Mouse (Mus musculus): ENCODE results near the gene Tec.
"Not testable (repeated sequence)": the region's sequence is repeated elsewhere in the genome, so short reads cannot be mapped to it uniquely, and the experiment has no call there.

Gene Tec

GRCm38 (mm10) chr5:72818513-72819180 lies 49.6 kb downstream of the Tec start:
- DNase-seq: no peak

GRCm38 (mm10) chr5:72817523-72818091 lies 50.7 kb downstream of the Tec start:
- no peak for DNase-seq

- DNase-seq: not testable (repeated sequence)
Measured at GRCm38 (mm10) chr5:72816960-72817359, 51.3 kb downstream of the Tec start.

- no peak for DNase-seq
Measured at GRCm38 (mm10) chr5:72816491-72816890, 51.8 kb downstream of the Tec start.

- DNase-seq: no peak
Measured at GRCm38 (mm10) chr5:72816046-72816445, 52.2 kb downstream of the Tec start.

- no peak for DNase-seq
Measured at GRCm38 (mm10) chr5:72815361-72815760, 52.9 kb downstream of the Tec start.

- DNase-seq: no peak
Measured at GRCm38 (mm10) chr5:72814072-72814471, 54.2 kb downstream of the Tec start.

GRCm38 (mm10) chr5:72812908-72813307 lies 55.4 kb downstream of the Tec start:
- no peak for DNase-seq

GRCm38 (mm10) chr5:72812328-72812727 lies 56.0 kb downstream of the Tec start:
- no peak for DNase-seq

GRCm38 (mm10) chr5:72811397-72811796 lies 56.9 kb downstream of the Tec start:
- no peak for DNase-seq

GRCm38 (mm10) chr5:72810990-72811389 lies 57.3 kb downstream of the Tec start:
- DNase-seq: no peak

- no peak for DNase-seq
Measured at GRCm38 (mm10) chr5:72809480-72809879, 58.8 kb downstream of the Tec start.

- DNase-seq: no peak
Measured at GRCm38 (mm10) chr5:72808456-72809111, 59.7 kb downstream of the Tec start.

- no peak for DNase-seq
Measured at GRCm38 (mm10) chr5:72802851-72803250, 65.4 kb downstream of the Tec start.

- DNase-seq: no peak
Measured at GRCm38 (mm10) chr5:72798563-72798962, 69.7 kb downstream of the Tec start.

- DNase-seq: no peak
Measured at GRCm38 (mm10) chr5:72796186-72796613, 72.1 kb downstream of the Tec start.

- DNase-seq: no peak
Measured at GRCm38 (mm10) chr5:72793309-72793850, 74.9 kb downstream of the Tec start.

- DNase-seq: no peak
Measured at GRCm38 (mm10) chr5:72791789-72792188, 76.5 kb downstream of the Tec start.

- DNase-seq: no peak
Measured at GRCm38 (mm10) chr5:72791386-72791785, 76.9 kb downstream of the Tec start.

- DNase-seq: no peak
Measured at GRCm38 (mm10) chr5:72785451-72785850, 82.8 kb downstream of the Tec start.

- DNase-seq: no peak
Measured at GRCm38 (mm10) chr5:72784719-72785118, 83.6 kb downstream of the Tec start.

- DNase-seq: no peak
Measured at GRCm38 (mm10) chr5:72783957-72784356, 84.3 kb downstream of the Tec start.

- no peak for DNase-seq
Measured at GRCm38 (mm10) chr5:72783123-72783522, 85.2 kb downstream of the Tec start.

GRCm38 (mm10) chr5:72781776-72782175 lies 86.5 kb downstream of the Tec start:
- no peak for DNase-seq

All from cerebellum, adult 11-12 months (tissue).